Mouse (Mus musculus) thymus, adult 2 months (tissue): ENCODE data around the gene Zfp710. TPM values are rescaled to one million over a fixed set of nuclear protein-coding genes. Genes with fewer than 3 reads are reported as not detected.

Source experiments
- DNase-seq: peaks from one replicate; pipeline ENCODE4 v3.0.0; 2021
- H3K27ac ChIP-seq: fragments of 200-500 bp; 2 replicates; pipeline ENCODE4 v1.5.1; 2012; ENCODE audit warnings: low read length, control low read depth; ENCODE audit not compliant: control insufficient read depth, insufficient read depth
- H3K27me3 ChIP-seq: fragments of 200-500 bp; 2 replicates; pipeline ENCODE4 v1.6.1; 2012; ENCODE audit warnings: mild to moderate bottlenecking, low read length, moderate library complexity, mixed read lengths; ENCODE audit not compliant: control insufficient read depth, insufficient read depth
- H3K36me3 ChIP-seq: fragments of 200-500 bp; 2 replicates; pipeline ENCODE4 v1.6.1; 2012; ENCODE audit warnings: mild to moderate bottlenecking, low read length, moderate library complexity; ENCODE audit not compliant: control insufficient read depth, insufficient read depth
- H3K4me1 ChIP-seq: fragments of 200-500 bp; replicated peaks from 2 replicates; pipeline ENCODE4 v1.6.1; 2012; ENCODE audit warnings: low read length; ENCODE audit not compliant: control insufficient read depth, insufficient read depth
- H3K4me3 ChIP-seq: fragments of 200-500 bp; 2 replicates; pipeline ENCODE4 v1.5.1; 2012; ENCODE audit warnings: mild to moderate bottlenecking, low read length, control low read depth, moderate library complexity; ENCODE audit not compliant: control insufficient read depth, insufficient read depth
- CTCF ChIP-seq: fragments of 200-500 bp; IDR thresholded peaks from 2 replicates; pipeline ENCODE4 v1.5.1; 2012; ENCODE audit warnings: mild to moderate bottlenecking, control low read depth, low read length, moderate library complexity, borderline replicate concordance; ENCODE audit not compliant: control insufficient read depth, poor library complexity, insufficient read depth; ENCODE audit errors: extremely low read depth
- POLR2A ChIP-seq: fragments of 200-500 bp; IDR thresholded peaks from 2 replicates; pipeline ENCODE4 v1.6.1; 2012; ENCODE audit warnings: mild to moderate bottlenecking, low read length, control low read depth, moderate library complexity; ENCODE audit not compliant: control insufficient read depth, poor library complexity, insufficient read depth; ENCODE audit errors: extremely low read depth
- WGBS: fragments of 180-500 bp; shearing (Covaris S2); methylation state at CpG from one replicate; pipeline ENCODE4 v1.1.7; 2018; 5-methylcytosine and 5-hydroxymethylcytosine counted together
- polyA plus RNA-seq: library from polyadenylated mRNA; depleted of rRNA; stranded (reverse); fragments of >200 nt; gene quantifications from 2 replicates; pipeline ENCODE4 v1.2.3, GENCODE M21; 2012

The Zfp710 gene
- polyA plus RNA-seq, 1 experiment, result 62.1 TPM

GRCm38 (mm10) chr7:80106441-80106840, 81.8 kb downstream of the Zfp710 start:
- 100% methylated on average over 1 of the region's 1 CpGs for WGBS
- H3K4me1 ChIP-seq, result peaks cover 24% of the 10 kb centered on the region

GRCm38 (mm10) chr7:80111066-80112045, 86.7 kb downstream of the Zfp710 start:
- Histone ChIP-seq H3K4me1 (peaks cover 26% of the 10 kb centered on the region), H3K27me3 (no peaks in the 10 kb centered on the region), H3K36me3 (no peaks in the 10 kb centered on the region), H3K27ac (no peak overlapping the region), H3K4me3 (no peak overlapping the region)
- 88% methylated on average over 9 of the region's 9 CpGs for WGBS
- no peak for TF ChIP-seq POLR2A
- no peak for TF ChIP-seq CTCF
- DNase-seq, result no peak

More at GRCm38 (mm10) chr7:80106441-80106840, 81.8 kb downstream of the Zfp710 start:
- no peak for TF ChIP-seq POLR2A
- no peak for TF ChIP-seq CTCF
- no peak for DNase-seq
- Histone ChIP-seq H3K4me3 (no peak overlapping the region), H3K27ac (no peak overlapping the region), H3K36me3 (no peaks in the 10 kb centered on the region; the same call in 1 of the 2 replicates), H3K27me3 (no peaks in the 10 kb centered on the region)

GRCm38 (mm10) chr7:80113989-80114388, 89.4 kb downstream of the Zfp710 start:
- Histone ChIP-seq H3K36me3 (no peaks in the 10 kb centered on the region), H3K4me3 (peak overlapping the region; percentile 89), H3K4me1 (peaks cover 22% of the 10 kb centered on the region), H3K27me3 (no peaks in the 10 kb centered on the region), H3K27ac (no peak overlapping the region)
- DNase-seq, result peak; percentile 16
- TF ChIP-seq CTCF (no peak), POLR2A (no peak)
- 11% methylated on average over 10 of the region's 10 CpGs for WGBS

- peak overlapping the region; percentile 89 for H3K4me3 ChIP-seq
- H3K27me3 ChIP-seq, result no peaks in the 10 kb centered on the region
- WGBS, result under 1% methylated on average over 52 of the region's 52 CpGs
- TF ChIP-seq POLR2A (no peak), CTCF (0 out of 2 replicates have a peak, but pooled peaks have one; percentile 51)
- DNase-seq, result no peak
- H3K36me3 ChIP-seq, result no peaks in the 10 kb centered on the region
- peaks cover 17% of the 10 kb centered on the region for H3K4me1 ChIP-seq
- H3K27ac ChIP-seq, result peak overlapping the region; percentile 6; the same call in 1 of the 2 replicates
Observed at GRCm38 (mm10) chr7:80114451-80115223, 90.0 kb downstream of the Zfp710 start.

GRCm38 (mm10) chr7:80115224-80115590, 90.6 kb downstream of the Zfp710 start, which contains the start of gene Idh2:
Gene Idh2, minus strand, starts transcription at chr7:80115392.
- TF ChIP-seq CTCF (0 out of 2 replicates have a peak, but pooled peaks have one; percentile 4), POLR2A (peak; percentile 84; the same call in 1 of the 2 replicates)
- Histone ChIP-seq H3K4me3 (peak within 1 kb of the TSS; percentile 89), H3K36me3 (no peaks in the 10 kb centered on the region), H3K27ac (peak within 1 kb of the TSS; percentile 6; the same call in 1 of the 2 replicates), H3K27me3 (no peaks in the 10 kb centered on the region), H3K4me1 (peaks cover 14% of the 10 kb centered on the region)
- WGBS, result under 1% methylated on average over 29 of the region's 29 CpGs
- DNase-seq, result peak; percentile 92

- Histone ChIP-seq H3K27me3 (no peaks in the 10 kb centered on the region), H3K4me3 (no peak overlapping the region), H3K36me3 (no peaks in the 10 kb centered on the region), H3K4me1 (peaks cover 14% of the 10 kb centered on the region), H3K27ac (no peak overlapping the region)
- TF ChIP-seq CTCF (no peak), POLR2A (no peak)
- DNase-seq, result no peak
- WGBS, result 88% methylated on average over 2 of the region's 2 CpGs
Observed at GRCm38 (mm10) chr7:80116158-80116557, 91.5 kb downstream of the Zfp710 start.
